Mouse (Mus musculus) lung, postnatal 14 days (tissue): Measurements from ENCODE around the gene Rrm2.
"Not testable (repeated sequence)": the region's sequence is repeated elsewhere in the genome, so short reads cannot be mapped to it uniquely, and the experiment has no call there.

Experiments used
- DNase-seq: peaks from one replicate; pipeline ENCODE4 v3.0.0; 2021

The Rrm2 gene

DNA sequence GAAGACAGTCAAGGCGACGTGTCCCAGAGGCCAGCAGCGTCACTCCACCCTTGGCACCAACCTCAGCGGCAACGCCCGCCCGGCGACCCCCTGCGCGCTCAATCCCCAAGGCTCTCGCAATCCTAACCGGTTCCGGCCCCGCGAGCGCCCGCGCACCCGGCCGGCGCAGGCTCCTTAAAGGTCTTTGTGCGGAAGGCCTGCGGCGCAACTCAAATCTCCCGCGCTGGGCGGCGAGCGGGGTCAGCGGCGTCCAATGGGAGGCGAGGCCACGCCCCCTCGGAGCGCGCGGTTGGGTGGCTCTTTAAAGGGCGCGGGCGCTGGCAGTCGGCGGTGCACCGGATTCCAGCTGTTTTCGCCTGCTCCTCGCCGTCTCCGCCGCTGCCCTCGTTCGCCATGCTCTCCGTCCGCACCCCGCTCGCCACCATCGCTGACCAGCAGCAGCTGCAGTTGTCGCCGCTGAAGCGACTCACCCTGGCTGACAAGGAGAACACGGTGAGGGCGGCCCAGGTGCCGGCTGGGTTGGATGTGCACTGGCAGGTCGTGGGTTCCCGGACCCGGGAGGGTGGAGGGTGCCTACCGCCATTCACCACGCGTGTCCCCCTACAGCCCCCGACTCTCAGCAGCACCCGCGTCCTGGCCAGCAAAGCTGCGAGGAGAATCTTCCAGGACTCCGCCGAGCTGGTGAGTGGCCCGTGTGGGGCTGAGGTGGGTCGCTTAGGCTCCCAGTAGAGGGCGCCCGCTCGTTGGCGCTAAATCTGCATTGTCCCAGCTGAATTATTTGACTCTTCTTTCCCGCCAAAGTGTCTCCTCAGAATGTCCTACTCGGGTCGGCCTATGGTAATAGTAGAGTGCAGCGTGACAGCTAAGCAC, at the start of gene Rrm2:
Gene Rrm2, plus strand, starts transcription at position 288 of the 870 bp plus-strand sequence.
- DNase-seq: peak; percentile 96

DNA sequence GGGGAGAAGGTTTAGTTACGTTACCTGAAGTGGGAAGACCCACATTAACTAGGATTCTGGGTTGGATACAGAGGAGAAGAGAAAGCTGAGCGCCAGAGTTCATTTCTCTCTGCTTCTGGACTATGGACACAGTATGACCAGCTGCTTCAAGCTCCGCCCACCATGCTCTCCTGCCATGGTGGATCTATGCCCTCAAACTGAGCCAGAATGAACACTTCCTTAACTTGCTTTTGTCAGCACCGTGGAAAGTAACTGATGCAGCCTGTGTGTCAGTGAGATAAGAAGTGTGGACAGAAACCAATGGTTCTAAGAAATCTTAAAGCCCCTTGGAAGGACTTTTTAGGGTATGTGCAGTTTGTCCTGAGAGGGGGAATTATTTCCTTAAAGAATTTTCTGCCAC, 49.0 kb upstream of the Rrm2 start:
- no peak for DNase-seq

DNA sequence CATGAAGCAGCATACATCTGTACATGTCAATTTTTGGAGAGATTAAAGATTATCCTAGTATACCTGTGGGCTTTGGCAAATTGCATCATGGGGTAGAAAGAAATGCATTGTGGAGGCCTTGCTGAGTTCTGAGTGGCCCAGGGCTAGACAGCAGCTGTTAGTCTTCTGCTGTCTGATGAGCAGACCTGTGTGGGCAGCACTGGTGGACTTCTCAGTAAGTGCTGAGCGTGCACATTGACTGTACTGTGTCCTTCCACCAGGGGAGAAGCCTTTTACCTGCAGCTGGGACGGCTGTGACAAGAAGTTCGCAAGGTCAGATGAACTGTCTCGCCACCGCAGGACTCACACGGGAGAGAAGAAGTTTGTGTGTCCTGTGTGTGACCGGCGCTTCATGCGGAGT, 48.1 kb upstream of the Rrm2 start:
- no peak for DNase-seq

DNA sequence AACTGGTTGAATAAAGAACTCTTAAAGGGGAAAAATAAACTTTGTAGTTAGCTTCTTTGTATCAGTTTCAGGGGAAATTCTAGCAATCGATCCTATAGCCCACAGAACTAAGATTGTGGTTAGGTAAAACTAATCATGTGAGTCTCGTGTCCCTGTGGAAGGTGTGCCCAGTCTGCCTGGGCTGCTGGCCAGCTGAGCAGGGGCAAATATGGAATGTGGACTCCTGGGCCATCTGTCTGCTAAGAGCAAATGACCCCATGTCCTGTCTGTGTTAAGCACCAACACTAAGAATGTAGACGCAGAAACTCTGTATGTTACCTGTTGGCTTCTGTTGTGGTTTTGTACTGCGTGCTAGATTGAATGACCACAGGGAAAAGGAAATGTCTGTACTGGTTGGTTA, 46.9 kb upstream of the Rrm2 start:
- no peak for DNase-seq

DNA sequence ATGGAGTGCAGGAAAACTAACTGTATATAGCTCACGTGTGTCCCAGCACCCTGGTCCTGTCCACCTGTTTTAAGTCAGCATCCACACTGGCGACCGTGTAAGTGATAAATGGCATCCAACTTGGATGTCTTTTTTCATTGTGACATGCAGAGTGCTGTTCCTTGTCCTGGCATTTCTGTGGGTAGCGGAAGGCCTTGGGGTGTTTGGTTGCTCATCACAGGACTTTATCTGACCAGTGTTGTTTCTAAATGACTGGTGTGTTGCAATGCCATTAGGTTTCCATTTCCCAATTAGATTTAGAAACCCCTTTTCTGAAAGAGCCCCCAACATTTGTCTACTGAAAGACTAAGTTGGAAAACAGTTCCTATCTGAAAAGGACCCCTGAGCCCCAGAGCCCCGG, 45.9 kb upstream of the Rrm2 start:
- DNase-seq: no peak

DNA sequence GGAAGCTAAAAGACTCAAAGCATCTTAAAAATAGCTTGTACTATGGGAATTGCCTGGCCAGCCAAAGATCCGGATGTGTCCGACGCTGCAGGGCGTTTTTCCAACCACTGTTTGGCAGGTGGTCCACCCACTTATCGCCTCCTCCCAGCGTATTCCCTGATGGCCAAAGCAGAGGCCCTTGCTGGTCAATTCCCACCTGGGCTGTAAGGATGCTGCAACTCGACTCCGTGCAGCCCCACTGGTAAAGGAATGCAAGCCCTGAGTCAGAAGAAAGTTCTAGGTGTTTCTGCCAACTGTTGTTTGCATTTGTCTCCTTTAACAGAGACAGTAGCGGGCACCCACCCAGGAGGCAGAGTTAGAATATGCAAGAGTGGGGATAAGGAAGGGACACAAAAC, 27.9 kb upstream of the Rrm2 start:
- DNase-seq: peak; percentile 28

DNA sequence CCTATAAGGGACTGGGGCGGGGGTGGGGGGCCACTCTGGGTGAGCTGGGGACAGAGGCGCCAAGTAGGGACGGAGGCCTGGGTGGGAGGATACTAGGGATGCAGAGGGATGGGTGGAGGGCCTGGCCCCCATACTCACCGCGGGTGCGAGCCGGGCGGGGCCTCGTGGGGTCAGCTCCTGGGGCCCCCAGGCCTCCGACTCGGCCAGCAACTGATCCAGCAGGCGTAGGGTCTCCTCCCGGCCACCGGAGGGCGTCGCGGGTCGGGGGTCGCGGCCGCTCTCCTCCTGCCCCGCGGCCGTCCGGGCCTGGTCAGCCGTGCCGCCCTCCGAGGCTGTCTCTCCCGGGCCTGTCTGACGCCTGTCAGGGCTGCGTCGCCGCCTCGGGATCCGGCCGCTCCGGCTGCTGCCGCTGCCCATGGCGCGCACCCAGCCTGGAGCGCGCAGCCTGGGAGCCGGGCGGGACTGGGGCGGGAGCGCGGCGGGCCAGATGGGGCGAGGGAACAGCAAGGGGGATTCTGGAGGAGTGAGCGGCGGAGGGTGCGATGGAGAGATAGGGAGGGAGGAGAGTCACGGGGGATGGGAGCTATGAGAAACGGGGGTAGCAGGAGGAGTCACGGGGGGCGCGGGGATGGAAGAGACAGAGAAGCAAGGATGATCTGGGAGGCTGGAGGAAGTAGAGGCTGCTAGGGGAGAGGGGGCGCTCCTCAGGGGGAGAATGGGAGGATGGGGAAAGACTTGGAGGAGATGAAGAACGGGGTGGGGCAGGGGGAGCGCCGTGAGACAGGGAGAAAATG, 27.4 kb upstream of the Rrm2 start:
- DNase-seq: peak; percentile 24

DNA sequence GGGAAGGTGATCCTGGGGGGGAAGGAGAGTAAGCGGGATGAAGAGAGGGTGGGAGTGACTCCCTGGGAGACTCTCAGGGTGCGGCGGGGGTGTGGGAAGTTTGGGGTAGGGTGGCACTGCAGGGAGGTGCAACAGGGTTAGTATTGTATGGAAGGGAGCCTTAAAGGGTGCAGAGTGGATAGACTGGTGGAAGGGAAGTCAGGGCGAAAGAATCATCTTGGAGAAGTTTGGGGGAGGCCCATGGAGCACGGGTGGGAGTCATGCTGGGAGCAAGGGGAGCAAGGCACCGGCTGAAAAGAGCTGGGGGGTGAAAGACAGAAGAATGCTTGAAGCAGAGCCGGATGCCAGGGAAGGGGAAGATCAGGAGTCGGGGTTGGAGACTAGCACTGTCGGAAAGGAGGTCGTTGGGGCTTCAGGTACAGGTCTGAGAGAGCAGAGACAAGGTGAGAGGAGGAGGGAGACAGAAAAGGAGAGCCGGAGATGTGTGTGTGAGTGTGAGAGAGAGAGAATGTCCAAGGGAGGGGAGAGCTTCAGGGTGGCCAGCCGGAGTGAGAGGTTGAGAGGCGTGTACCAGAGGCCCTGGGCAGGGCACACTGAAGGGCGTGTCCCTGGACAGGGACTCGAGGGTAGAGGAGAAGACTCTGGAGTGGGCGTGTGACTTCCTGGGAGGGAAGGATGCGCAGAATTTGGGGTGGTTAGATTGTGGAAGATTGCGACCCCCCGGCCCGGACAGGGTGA, 26.6 kb upstream of the Rrm2 start, which contains the start of gene Cys1:
Gene Cys1, minus strand, starts transcription at position 528 of the 738 bp plus-strand sequence.
- peak; percentile 23 for DNase-seq

DNA sequence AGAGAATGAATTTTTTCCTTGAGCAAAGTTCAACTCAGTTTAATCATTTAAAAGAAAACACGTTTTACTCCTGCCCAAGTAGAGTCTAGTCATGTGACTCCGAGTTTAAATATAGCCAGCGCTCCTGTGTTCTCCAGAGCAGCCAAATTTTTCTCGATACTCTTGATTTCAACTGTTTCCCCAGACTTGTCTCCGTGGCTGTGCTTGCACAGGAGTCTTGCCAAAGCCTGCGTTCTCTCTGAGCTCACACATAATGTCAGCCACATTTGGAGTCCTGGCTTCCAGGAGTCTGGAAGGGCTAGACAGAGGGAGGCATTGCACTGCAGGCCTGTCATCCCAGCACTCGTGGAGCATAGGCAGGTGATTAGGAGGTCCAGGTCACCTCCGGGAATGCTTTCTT, 25.5 kb upstream of the Rrm2 start:
- DNase-seq: peak; percentile 44

DNA sequence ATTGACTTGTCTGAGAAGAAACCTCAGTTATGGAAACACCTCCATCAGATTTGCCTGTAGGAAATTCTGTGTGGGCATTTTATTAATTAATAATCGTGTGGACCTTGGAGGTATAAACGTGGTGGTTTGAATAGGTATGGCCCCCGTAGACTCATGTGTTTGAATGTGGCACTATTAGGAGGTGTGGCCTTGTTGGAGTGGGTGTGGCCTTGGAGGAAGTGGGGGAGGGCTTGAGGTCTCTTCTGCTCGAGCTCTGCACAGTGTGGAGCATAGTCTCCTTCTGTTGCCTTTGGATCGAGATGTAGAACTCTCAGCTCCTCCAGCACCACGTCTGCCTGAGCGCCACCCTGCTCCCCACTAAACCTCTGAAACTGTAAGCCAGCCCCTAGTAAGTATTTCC, 24.6 kb upstream of the Rrm2 start:
- DNase-seq: no peak

DNA sequence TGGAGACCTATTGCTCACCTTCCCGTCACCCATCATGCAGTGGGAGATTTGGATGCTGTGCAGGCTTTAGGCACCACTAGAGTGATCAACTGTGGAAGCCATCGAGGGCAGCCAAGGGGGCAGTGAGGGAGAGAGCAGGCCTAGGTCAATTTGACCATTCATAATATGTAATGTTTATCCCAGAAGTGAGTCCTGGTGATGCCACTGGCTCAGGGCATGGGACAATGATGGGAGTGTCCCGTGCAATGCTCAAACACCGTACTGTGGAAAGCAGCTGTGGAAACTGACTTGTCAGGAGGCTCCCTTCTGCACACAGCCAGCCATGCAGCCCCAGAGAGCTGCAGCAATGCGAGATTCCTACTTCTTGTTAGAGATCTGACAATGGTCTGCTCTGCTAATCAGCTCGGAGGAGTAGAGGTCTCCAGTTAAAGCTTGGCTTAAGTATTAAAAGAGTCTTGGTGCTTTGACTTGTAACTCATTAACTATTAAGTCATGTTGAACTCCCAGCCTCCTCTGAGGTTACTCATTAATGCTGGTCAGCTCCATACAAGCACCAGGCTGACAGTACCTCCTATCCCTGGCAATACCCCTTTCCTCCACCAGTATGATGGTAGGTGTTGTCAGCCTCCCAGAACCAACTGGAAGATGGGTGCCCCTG, 21.9 kb upstream of the Rrm2 start:
- DNase-seq: no peak

DNA sequence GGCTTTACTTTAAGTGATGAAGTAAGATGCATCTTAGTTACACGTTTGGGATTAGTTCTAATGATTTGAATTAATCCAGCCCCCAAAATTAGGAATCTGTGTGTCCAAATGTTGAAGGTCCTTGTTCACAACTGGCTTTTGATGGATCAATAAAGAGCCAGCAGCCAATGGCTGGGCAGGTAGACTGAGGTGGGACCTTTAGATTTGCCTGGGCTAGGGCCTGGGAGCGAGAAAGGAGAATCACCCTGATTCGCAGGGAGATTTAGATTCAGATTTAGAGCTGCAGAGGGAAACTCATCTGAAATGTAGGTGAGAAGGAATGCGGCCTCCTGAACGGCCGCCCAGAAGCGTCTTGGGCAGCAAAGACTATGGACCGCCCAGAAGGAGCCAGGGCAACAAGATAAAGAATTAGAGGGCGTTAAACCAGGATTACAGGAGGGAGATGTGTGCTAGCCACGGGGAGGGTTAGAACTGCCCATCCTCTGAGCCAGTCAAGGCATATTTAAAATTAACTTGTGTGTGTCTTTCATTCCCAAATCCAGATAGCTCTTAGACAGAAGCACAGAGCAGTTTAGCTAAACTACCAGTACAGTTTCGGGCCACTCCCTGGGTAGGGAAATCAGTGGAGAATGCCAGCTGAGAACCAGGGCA, 21.2 kb upstream of the Rrm2 start:
- no peak for DNase-seq

DNA sequence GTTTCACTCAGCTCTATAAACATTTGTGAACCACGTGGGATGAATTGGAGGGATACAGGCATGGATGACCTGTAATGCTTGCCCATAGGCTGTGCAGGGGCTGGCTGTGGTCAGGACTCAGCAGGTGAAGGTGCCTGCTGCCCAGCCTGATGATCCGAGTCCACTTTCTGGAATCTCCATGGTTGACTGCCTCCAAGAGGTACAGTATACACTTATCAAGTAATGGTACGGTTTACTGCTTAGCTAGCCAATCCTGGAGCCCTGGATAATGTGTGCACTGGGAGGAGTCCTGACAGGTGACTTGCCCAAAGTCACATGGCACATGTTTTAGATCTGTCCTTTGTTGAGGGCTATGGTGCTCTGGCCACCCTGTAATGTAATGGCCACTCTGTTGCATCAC, 17.7 kb upstream of the Rrm2 start:
- DNase-seq: no peak

DNA sequence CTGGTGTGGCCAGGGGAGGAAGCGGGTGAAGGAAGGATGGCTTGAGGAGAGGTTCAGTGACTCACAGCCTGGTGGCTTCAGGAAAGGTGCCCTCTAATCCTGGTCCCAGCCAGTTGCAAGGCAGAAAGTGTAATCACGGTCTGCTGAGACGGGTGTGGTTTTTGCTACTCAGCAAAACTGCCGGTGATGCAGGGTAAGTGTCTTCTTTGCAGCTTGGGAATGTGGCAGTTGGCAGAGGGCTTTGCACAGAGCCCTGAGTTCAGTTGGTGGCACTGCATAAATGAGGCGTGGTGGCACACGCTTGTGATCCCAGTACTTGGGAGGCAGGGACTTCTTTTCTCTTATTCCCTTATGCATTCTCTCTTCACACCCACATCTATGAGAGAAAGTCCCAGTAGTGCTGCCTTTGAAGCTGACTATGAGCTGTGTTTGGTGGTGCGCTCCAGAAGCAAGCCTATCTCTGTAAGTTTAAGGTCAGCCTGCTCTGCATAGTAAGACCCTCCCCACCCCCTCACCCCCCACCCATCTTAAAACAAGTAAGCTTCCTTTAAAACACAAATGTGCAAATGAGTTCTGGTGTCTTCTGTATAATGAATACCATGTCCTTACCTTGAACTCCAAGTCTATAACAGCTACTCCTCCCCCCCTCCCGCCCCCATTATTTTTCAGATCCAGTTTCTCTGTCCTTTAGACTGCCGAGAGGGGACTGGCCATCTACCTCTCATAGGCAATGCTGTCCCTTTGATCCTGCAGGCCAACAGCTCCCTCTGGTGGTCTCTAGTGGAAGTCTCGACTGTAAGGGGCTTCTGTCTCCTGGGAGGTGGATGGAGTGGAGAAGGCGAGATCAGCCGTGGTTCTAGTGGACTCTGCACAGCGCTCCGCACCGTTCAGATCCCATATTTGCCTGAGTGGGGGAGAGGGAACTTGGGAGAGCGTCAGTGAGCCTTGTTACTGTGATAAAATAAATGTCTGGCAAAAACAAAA, 11.2 kb upstream of the Rrm2 start:
- peak; percentile 94 for DNase-seq

DNA sequence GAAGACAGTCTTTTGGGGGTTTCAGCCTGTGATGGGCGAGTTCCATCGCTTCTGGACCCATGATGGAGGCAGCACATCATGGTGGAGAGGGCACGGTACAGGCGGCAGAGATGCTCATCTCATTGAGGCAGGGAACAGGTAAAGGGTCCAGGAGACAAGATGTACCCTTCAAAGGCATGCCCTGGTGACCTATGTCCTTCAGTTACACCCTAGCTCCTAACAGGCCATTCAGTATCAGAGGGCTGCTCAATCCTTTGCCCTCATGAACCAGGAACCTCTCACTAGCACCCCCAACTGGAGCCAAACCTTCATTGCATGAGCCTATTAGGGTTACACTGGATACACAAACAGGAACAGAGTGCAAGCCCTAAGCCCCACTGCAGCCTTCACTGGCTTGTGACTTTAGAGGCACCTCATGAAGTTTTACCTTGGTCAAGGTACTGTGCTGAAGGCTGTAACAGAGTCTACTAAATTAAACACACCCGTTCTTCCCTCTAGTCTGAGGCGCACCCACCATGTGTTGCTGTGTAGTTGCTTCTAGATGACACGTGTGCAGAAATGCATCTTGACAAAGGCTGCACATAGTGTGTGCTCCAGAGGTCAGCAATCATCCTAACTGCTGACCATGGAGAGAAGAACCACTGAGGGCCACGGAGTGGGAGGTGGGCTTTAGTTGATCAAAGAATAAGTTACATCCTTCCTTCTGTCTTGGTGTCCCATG, 10.4 kb upstream of the Rrm2 start:
- no peak for DNase-seq

DNA sequence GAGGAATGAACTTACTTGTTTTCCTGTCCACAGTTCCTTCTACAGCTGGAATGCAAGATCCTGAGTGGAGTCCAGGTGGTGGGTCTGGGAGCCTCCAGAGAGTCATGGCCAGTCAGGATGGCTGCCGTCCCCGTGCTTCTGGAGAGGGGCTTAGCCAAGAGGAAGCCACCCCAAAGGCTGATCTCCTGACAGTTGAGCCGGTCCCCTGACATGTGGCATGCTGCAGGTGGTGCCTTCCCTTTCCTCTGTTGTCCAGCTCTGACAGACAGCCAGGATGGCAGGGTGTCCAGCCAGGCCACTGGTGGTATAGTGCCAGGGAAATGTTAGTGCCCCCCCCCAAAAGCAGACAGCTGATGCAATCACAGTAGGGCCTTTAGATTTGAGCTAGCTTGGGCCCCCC, 9.5 kb upstream of the Rrm2 start:
- DNase-seq: no peak

DNA sequence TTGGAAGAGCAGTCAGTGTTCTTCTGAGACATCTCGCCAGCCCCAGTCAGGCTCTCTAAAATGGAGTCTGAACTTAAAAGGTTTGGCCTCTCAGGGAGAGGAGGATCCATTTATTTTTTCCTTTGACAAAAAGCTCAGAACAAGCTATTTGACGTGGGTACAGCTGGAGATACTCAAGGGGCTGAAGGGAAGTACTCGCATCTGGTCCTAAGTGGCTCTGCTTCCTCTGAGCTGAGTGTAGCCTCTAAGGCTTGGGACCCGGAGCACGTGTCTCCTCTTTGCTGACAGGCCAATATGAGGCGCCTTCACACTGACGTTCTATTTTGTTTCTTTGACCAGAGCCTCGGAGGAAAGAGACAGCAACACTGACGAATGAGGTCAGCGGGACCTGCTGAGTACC, 8.5 kb upstream of the Rrm2 start:
- DNase-seq: no peak

DNA sequence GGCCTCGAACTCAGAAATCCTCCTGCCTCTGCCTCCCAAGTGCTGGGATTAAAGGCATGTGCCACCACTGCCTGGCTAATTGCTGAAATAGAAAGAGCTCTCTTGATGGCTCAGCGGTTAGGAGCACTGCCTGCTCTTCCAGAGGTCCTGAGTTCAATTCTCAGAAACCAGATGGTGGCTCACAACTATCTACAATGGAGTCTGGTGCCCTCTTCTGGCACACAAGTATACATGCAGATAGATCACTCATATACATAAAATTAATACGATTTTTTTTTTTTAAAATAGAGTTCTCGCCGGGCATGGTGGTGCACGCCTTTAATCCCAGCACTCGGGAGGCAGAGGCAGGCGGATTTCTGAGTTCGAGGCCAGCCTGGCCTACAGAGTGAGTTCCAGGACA, 6.4 kb upstream of the Rrm2 start:
- DNase-seq: not testable (repeated sequence)

DNA sequence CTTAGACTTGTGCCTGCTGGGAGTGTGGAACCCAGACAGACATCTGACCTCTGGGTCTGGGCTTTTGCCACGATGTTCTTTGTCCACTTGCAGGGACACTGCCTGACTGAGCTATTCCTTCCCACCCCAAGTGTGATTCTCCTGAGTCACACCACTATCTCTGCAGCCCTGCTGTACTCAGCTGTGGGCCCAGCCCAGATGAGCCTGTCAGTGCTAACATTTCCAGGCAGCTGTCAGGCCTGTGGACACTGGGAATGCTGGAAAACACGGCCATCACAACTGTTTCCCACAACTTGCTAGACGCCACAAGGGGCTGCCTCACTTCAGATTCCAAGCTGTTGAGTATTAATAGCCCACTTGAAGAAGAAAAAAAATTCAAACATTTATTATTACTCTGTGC, 5.0 kb upstream of the Rrm2 start:
- DNase-seq: no peak

DNA sequence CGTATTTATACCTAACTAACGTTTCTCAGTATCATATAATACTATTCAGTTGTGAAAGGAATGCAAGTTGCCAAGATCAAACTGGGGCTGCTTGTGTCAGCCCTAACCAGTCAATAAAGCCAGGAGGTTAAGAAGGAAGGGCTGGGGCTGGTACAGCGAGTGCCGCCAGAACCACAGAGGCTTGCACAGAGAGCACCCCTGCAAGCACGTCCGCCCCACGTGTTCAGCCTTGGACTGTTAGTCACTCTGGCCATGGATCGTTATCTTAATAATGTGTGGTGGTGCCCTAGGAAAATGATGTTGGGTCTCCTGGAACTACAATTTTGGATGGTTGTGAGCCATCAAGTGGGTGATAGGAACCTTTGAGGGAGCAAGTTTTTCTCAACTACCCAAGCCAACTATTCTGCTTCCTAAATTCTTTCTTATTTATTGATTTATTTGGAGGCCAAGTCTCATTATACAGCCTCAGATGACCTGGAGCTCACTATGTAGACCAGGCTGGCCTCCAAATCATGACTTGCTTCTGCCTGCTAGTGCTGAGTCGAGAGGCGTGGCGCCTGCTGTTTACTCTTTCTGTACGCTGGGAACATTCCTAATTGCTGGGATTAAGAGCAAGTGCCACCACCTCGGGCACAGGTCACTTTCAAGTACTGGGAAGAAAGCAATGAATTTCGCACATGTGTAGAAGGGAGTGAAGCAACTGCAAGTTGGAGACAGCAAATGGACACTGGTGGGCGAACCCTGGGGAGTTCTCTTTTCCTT, 2.4 kb upstream of the Rrm2 start:
- no peak for DNase-seq
